Mouse (Mus musculus): ENCODE results near the gene 1700056E22Rik. TPM values are rescaled to one million over a fixed set of nuclear protein-coding genes. Genes with fewer than 3 reads are reported as not detected.

1700056E22Rik gene
- polyA plus RNA-seq, 1 experiment from 2014 or later = 2.0 TPM

- Histone ChIP-seq H3K9ac (ENCODE audit: low read length) (peak overlapping the region; percentile 66), H3K36me3 (ENCODE audit: control insufficient read depth, insufficient read depth, low read length) (no peaks in the 10 kb centered on the region), H3K27ac (ENCODE audit: low read depth, low read length) (no peak overlapping the region; the same call in 1 of the 2 replicates), H3K4me3 (ENCODE audit: low read depth, low read length) (peak overlapping the region; percentile 61), H3K4me2 (ENCODE audit: low read depth, low read length, severe bottlenecking) (peak overlapping the region; percentile 77), H3K4me1 (replicated peaks; ENCODE audit: control insufficient read depth, insufficient read depth, low read length) (peaks cover 10% of the 10 kb centered on the region), H3K9me3 (ENCODE audit: control insufficient read depth, low read length) (no peaks in the 10 kb centered on the region), H3K27me3 (ENCODE audit: control insufficient read depth, insufficient read depth, low read length) (no peaks in the 10 kb centered on the region)
- DNase-seq (ENCODE audit: low spot score) (peak; percentile 67), ATAC-seq (replicated peaks; ENCODE audit: low FRiP score) (no peak)
- WGBS = 0% methylated on average over 12 of the region's 12 CpGs
These were observed 660 bp upstream of the 1700056E22Rik start for GRCm38 (mm10) chr1:184034741-184035181.

- WGBS = under 1% methylated on average over 62 of the region's 63 CpGs
- peak; percentile 87 for DNase-seq (ENCODE audit: low spot score)
- H3K27me3 ChIP-seq (ENCODE audit: control insufficient read depth, insufficient read depth, low read length) = no peaks in the 10 kb centered on the region
- no peaks in the 10 kb centered on the region for H3K36me3 ChIP-seq (ENCODE audit: control insufficient read depth, insufficient read depth, low read length)
- peak overlapping the region; percentile 94 for H3K27ac ChIP-seq (ENCODE audit: low read depth, low read length)
- H3K9me3 ChIP-seq (ENCODE audit: control insufficient read depth, low read length) = no peaks in the 10 kb centered on the region
- H3K4me1 ChIP-seq (replicated peaks; ENCODE audit: control insufficient read depth, insufficient read depth, low read length) = peaks cover 10% of the 10 kb centered on the region
- peak overlapping the region; percentile 61 for H3K4me3 ChIP-seq (ENCODE audit: low read depth, low read length)
- peak; percentile 83 for ATAC-seq (replicated peaks; ENCODE audit: low FRiP score)
- peak overlapping the region; percentile 83 for H3K4me2 ChIP-seq (ENCODE audit: low read depth, low read length, severe bottlenecking)
- peak overlapping the region; percentile 92 for H3K9ac ChIP-seq (ENCODE audit: low read length)
These were observed 601 bp downstream of the 1700056E22Rik start for GRCm38 (mm10) chr1:184033390-184034010.

GRCm38 (mm10) chr1:184032682-184033389 is 1.3 kb downstream of the 1700056E22Rik start:
- H3K4me1 ChIP-seq (replicated peaks; ENCODE audit: control insufficient read depth, insufficient read depth, low read length) = peaks cover 10% of the 10 kb centered on the region
- no peaks in the 10 kb centered on the region for H3K9me3 ChIP-seq (ENCODE audit: control insufficient read depth, low read length)
- H3K4me3 ChIP-seq (ENCODE audit: low read depth, low read length) = peak overlapping the region; percentile 61
- DNase-seq (ENCODE audit: low spot score) (no peak), ATAC-seq (replicated peaks; ENCODE audit: low FRiP score) (no peak)
- WGBS = 18% methylated on average over 19 of the region's 19 CpGs
- peak overlapping the region; percentile 94 for H3K27ac ChIP-seq (ENCODE audit: low read depth, low read length)
- H3K9ac ChIP-seq (ENCODE audit: low read length) = peak overlapping the region; percentile 92
- peak overlapping the region; percentile 83 for H3K4me2 ChIP-seq (ENCODE audit: low read depth, low read length, severe bottlenecking)
- no peaks in the 10 kb centered on the region for H3K27me3 ChIP-seq (ENCODE audit: control insufficient read depth, insufficient read depth, low read length)
- H3K36me3 ChIP-seq (ENCODE audit: control insufficient read depth, insufficient read depth, low read length) = no peaks in the 10 kb centered on the region

GRCm38 (mm10) chr1:184030070-184030802 is 3.9 kb downstream of the 1700056E22Rik start:
- no peak overlapping the region for H3K4me2 ChIP-seq (ENCODE audit: low read depth, low read length, severe bottlenecking)
- H3K27me3 ChIP-seq (ENCODE audit: control insufficient read depth, insufficient read depth, low read length) = no peaks in the 10 kb centered on the region
- no peaks in the 10 kb centered on the region for H3K9me3 ChIP-seq (ENCODE audit: control insufficient read depth, low read length)
- H3K9ac ChIP-seq (ENCODE audit: low read length) = no peak overlapping the region
- H3K4me1 ChIP-seq (replicated peaks; ENCODE audit: control insufficient read depth, insufficient read depth, low read length) = peaks cover 6% of the 10 kb centered on the region
- 94% methylated on average over 8 of the region's 8 CpGs for WGBS
- ATAC-seq (replicated peaks; ENCODE audit: low FRiP score) (no peak), DNase-seq (ENCODE audit: low spot score) (no peak)
- H3K27ac ChIP-seq (ENCODE audit: low read depth, low read length) = no peak overlapping the region
- H3K36me3 ChIP-seq (ENCODE audit: control insufficient read depth, insufficient read depth, low read length) = no peaks in the 10 kb centered on the region
- H3K4me3 ChIP-seq (ENCODE audit: low read depth, low read length) = no peak overlapping the region

DNA sequence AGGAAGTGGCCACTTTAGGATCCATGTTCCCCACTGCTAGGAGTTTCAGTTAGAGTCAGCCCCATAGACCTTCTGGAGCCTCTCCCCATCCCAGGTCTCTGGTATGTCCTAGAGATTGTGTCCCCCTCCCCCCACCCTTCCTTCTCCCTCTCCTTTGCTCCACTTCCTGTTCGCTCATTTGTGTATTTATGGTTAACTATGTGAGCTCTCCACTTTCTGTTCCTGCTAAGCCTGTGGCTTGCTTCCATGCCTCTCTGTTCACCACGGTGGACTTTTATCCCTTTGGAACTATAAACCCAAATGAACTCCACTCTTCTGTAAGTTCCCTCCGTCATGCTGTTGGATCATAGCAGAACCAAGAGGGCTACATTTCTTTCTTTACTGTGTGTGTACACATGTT is 7.1 kb downstream of the 1700056E22Rik start:
- Histone ChIP-seq H3K4me2 (ENCODE audit: low read depth, low read length, severe bottlenecking) (no peak overlapping the region), H3K36me3 (ENCODE audit: control insufficient read depth, insufficient read depth, low read length) (no peaks in the 10 kb centered on the region), H3K27ac (ENCODE audit: low read depth, low read length) (no peak overlapping the region), H3K9ac (ENCODE audit: low read length) (no peak overlapping the region), H3K9me3 (ENCODE audit: control insufficient read depth, low read length) (no peaks in the 10 kb centered on the region), H3K4me3 (ENCODE audit: low read depth, low read length) (no peak overlapping the region), H3K4me1 (replicated peaks; ENCODE audit: control insufficient read depth, insufficient read depth, low read length) (no peaks in the 10 kb centered on the region), H3K27me3 (ENCODE audit: control insufficient read depth, insufficient read depth, low read length) (no peaks in the 10 kb centered on the region)
- WGBS = 91% methylated on average over 3 of the region's 3 CpGs
- no peak for DNase-seq (ENCODE audit: low spot score)
- ATAC-seq (replicated peaks; ENCODE audit: low FRiP score) = no peak

GRCm38 (mm10) chr1:184025079-184025478 is 9.0 kb downstream of the 1700056E22Rik start:
- no peak overlapping the region for H3K27ac ChIP-seq (ENCODE audit: low read depth, low read length)
- no peaks in the 10 kb centered on the region for H3K27me3 ChIP-seq (ENCODE audit: control insufficient read depth, insufficient read depth, low read length)
- DNase-seq (ENCODE audit: low spot score) (no peak), ATAC-seq (replicated peaks; ENCODE audit: low FRiP score) (no peak)
- H3K4me2 ChIP-seq (ENCODE audit: low read depth, low read length, severe bottlenecking) = no peak overlapping the region
- H3K4me3 ChIP-seq (ENCODE audit: low read depth, low read length) = no peak overlapping the region
- 99% methylated on average over 5 of the region's 5 CpGs for WGBS
- H3K4me1 ChIP-seq (replicated peaks; ENCODE audit: control insufficient read depth, insufficient read depth, low read length) = no peaks in the 10 kb centered on the region
- no peak overlapping the region for H3K9ac ChIP-seq (ENCODE audit: low read length)
- H3K9me3 ChIP-seq (ENCODE audit: control insufficient read depth, low read length) = no peaks in the 10 kb centered on the region
- H3K36me3 ChIP-seq (ENCODE audit: control insufficient read depth, insufficient read depth, low read length) = no peaks in the 10 kb centered on the region

DNA sequence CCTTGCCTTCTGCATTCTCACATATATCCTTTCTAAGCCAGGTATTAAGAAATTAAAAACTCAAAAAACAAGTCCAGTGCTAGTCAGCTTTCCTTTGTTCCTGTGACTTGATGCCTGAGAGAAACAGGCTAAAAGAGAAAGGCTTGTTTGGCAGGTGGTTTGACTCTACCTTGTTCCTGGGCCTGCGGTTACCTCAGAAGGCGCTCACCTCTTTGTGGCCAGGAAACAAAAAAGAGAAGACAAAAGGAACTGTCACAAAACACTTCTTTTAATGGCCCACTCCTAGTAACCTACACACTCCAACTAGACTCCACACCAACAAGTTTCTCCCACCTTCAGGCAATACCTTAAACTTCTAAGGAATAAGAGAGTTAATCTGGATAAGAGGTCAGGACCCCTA is 9.5 kb downstream of the 1700056E22Rik start:
- no peaks in the 10 kb centered on the region for H3K27me3 ChIP-seq (ENCODE audit: control insufficient read depth, insufficient read depth, low read length)
- no peak for DNase-seq (ENCODE audit: low spot score)
- no peaks in the 10 kb centered on the region for H3K36me3 ChIP-seq (ENCODE audit: control insufficient read depth, insufficient read depth, low read length)
- no peaks in the 10 kb centered on the region for H3K4me1 ChIP-seq (replicated peaks; ENCODE audit: control insufficient read depth, insufficient read depth, low read length)
- WGBS = 92% methylated on average over 2 of the region's 2 CpGs
- no peak overlapping the region for H3K9ac ChIP-seq (ENCODE audit: low read length)
- no peak for ATAC-seq (replicated peaks; ENCODE audit: low FRiP score)
- no peaks in the 10 kb centered on the region for H3K9me3 ChIP-seq (ENCODE audit: control insufficient read depth, low read length)
- no peak overlapping the region for H3K4me3 ChIP-seq (ENCODE audit: low read depth, low read length)
- H3K27ac ChIP-seq (ENCODE audit: low read depth, low read length) = no peak overlapping the region
- no peak overlapping the region for H3K4me2 ChIP-seq (ENCODE audit: low read depth, low read length, severe bottlenecking)

DNA sequence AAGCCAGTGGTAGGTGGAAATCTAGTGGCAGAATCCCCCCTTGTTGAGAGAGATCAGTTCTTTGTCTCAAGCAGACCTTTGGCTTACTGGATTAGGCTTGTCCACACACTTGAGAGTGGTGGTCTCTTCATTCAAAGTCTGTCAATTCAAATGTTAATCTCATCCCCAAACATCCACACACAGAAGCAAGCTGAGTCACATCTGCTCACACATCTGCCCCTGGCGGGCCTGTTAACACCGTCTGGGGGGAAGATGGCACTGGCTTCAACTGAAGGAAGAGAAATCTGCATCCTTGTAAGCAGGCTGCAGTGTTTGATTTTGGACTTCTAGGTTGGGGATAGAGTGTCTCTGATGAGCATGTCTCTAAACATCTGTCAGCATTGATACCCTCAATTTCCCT is 10.1 kb downstream of the 1700056E22Rik start:
- DNase-seq (ENCODE audit: low spot score) (no peak), ATAC-seq (replicated peaks; ENCODE audit: low FRiP score) (no peak)
- H3K4me2 ChIP-seq (ENCODE audit: low read depth, low read length, severe bottlenecking) = no peak overlapping the region

More for the DNA sequence above, 10.1 kb downstream of the 1700056E22Rik start:
- no peaks in the 10 kb centered on the region for H3K9me3 ChIP-seq (ENCODE audit: control insufficient read depth, low read length)
- WGBS = 51% methylated on average over 2 of the region's 2 CpGs
- H3K27me3 ChIP-seq (ENCODE audit: control insufficient read depth, insufficient read depth, low read length) = no peaks in the 10 kb centered on the region
- no peaks in the 10 kb centered on the region for H3K4me1 ChIP-seq (replicated peaks; ENCODE audit: control insufficient read depth, insufficient read depth, low read length)
- H3K36me3 ChIP-seq (ENCODE audit: control insufficient read depth, insufficient read depth, low read length) = no peaks in the 10 kb centered on the region
- H3K27ac ChIP-seq (ENCODE audit: low read depth, low read length) = no peak overlapping the region
- H3K9ac ChIP-seq (ENCODE audit: low read length) = no peak overlapping the region
- no peak overlapping the region for H3K4me3 ChIP-seq (ENCODE audit: low read depth, low read length)

All from forebrain, embryonic 11.5 days (tissue).